Mouse (Mus musculus) heart, embryonic 14.5 days (tissue): ENCODE results near the gene Islr. TPM values are rescaled to one million over a fixed set of nuclear protein-coding genes. Genes with fewer than 3 reads are reported as not detected.

Source experiments
- ATAC-seq: fragments of 200-750 bp; cut with Nextera tagmentation; 2 replicates; pipeline ENCODE4 v1.8.0; 2017; ENCODE audit warnings: low read depth, moderate TSS enrichment; ENCODE audit not compliant: insufficient number of reproducible peaks, insufficient read depth, low FRiP score
- H3K27ac ChIP-seq, 2 experiments: fragments of 200-500 bp in 1 of 2; fragments of 300-500 bp in 1 of 2; sonication (generic) in 1 of 2; replicated peaks in 1 of 2; 2 replicates each; pipeline ENCODE4 v1.5.1; 2012 to 2014; ENCODE audit warnings: low read depth in 2 of 2, low read length in 2 of 2, control low read depth in 1 of 2, mild to moderate bottlenecking in 1 of 2, mixed read lengths in 1 of 2; ENCODE audit not compliant: control insufficient read depth in 1 of 2, insufficient read depth in 1 of 2
- H3K27me3 ChIP-seq: fragments of 300-500 bp; sonication (generic); 2 replicates; pipeline ENCODE4 v1.6.1; 2014; ENCODE audit warnings: mild to moderate bottlenecking, low read length, control low read depth; ENCODE audit not compliant: control insufficient read depth, insufficient read depth
- H3K36me3 ChIP-seq: fragments of 300-500 bp; sonication (generic); 2 replicates; pipeline ENCODE4 v1.6.1; 2014; ENCODE audit warnings: mild to moderate bottlenecking, control low read depth, low read length, mixed read lengths; ENCODE audit not compliant: control insufficient read depth, insufficient read depth
- H3K4me1 ChIP-seq, 2 experiments: fragments of 200-500 bp in 1 of 2; fragments of 300-500 bp in 1 of 2; sonication (generic) in 1 of 2; 2 replicates each; pipeline ENCODE4 v1.6.1; 2012 to 2014; ENCODE audit warnings: low read length in 2 of 2, control low read depth in 1 of 2, mixed read lengths in 1 of 2; ENCODE audit not compliant: control insufficient read depth in 2 of 2, insufficient read depth in 2 of 2
- H3K4me2 ChIP-seq: fragments of 300-500 bp; sonication (generic); 2 replicates; pipeline ENCODE4 v1.6.1; 2014; ENCODE audit warnings: mild to moderate bottlenecking, low read length
- H3K4me3 ChIP-seq, 2 experiments: fragments of 200-500 bp in 1 of 2; fragments of 300-500 bp in 1 of 2; sonication (generic) in 1 of 2; 2 replicates each; pipeline ENCODE4 v1.5.1; 2012 to 2014; ENCODE audit warnings: low read length in 2 of 2, mild to moderate bottlenecking in 2 of 2, control low read depth in 1 of 2, low read depth in 1 of 2, moderate library complexity in 1 of 2; ENCODE audit not compliant: control insufficient read depth in 1 of 2, insufficient read depth in 1 of 2
- H3K9ac ChIP-seq: fragments of 300-500 bp; sonication (generic); 2 replicates; pipeline ENCODE4 v1.6.1; 2014; ENCODE audit warnings: mild to moderate bottlenecking, low read length
- H3K9me3 ChIP-seq: fragments of 300-500 bp; sonication (generic); 2 replicates; pipeline ENCODE4 v1.6.1; 2016; ENCODE audit warnings: low read length, control low read depth; ENCODE audit not compliant: control insufficient read depth
- WGBS: fragments of 180-500 bp; shearing (Covaris S2); extraction: QIAGEN DNeasy Blood & Tissue Kit; methylation state at CpG from one replicate; pipeline ENCODE4 v1.1.7; 2014; 5-methylcytosine and 5-hydroxymethylcytosine counted together
- polyA plus RNA-seq: library from polyadenylated mRNA; unstranded; fragments of >200 nt; fragmentation: Nextera tagmentation; extraction: Ambion mirVana; gene quantifications from 2 replicates; pipeline ENCODE4 v1.2.1, GENCODE M21; 2014

Gene Islr
- polyA plus RNA-seq, 1 experiment from 2014 or later = 15.6 TPM

DNA sequence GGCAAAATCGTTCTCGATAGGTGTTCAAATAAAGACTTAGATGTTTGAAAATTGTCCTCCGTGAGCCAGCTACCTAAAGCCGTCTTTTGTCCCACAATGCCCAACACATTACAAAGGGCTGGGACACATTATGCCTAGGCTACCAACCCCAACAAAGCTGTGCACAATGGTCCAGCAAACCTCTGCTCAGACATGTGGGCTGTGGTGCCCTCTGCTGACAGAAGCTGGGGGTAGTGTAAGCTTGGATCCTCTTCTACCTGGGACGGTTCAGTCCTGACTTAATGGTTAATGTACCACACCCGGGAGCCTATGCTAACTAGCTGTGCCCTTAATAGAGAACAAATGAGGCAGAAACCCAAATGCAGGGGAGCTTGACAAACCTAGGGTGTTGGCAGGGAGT is 12.3 kb upstream of the Islr start:
- Histone ChIP-seq H3K27ac (no peak overlapping the region), H3K27me3 (no peaks in the 10 kb centered on the region), H3K9me3 (no peaks in the 10 kb centered on the region), H3K9ac (no peak overlapping the region), H3K4me3 (no peak overlapping the region), H3K4me2 (no peak overlapping the region), H3K4me1 (peaks cover 13 to 20% of the 10 kb centered on the region in 2 experiments), H3K36me3 (peaks cover 23% of the 10 kb centered on the region)
- ATAC-seq = no peak
- 59% methylated on average over 6 of the region's 6 CpGs for WGBS

DNA sequence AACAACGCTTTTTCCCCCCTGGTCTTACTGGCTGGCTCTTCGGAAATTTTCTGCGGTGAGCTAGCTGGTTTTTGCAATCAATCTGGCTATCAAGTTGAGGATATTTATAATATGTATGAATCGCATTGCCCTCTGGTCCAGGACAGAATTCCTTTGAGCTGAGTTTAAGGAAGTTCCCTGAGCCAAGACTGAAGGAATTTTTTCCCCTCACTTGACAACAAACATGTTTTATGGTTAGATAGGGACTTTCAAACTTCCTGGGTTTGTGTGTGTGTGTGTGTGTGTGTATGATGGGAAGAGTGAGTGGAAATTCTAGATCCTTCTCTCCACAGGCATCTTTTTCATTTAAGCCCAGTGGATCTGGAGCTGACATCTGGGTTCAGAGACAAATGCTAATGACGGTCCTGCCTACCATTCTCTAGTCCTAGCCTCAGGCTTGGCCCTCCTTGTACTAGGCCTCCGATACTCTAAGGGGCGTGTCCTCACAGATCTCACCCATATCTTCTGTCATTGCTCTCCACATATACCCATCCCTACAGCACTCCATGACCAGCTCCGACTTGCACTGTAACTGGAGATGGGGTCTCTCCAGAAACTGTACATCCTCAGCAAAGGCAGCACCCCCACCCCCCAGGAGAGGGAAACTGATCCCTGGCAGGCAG is 10.5 kb upstream of the Islr start:
- Histone ChIP-seq H3K9ac (no peak overlapping the region), H3K27ac (peak overlapping the region in 1 of 2 experiments; percentile 43; a peak in 2 of 4 replicates), H3K9me3 (no peaks in the 10 kb centered on the region), H3K4me3 (no peak overlapping the region), H3K4me2 (no peak overlapping the region), H3K36me3 (peaks cover 7% of the 10 kb centered on the region), H3K27me3 (no peaks in the 10 kb centered on the region), H3K4me1 (peaks cover 23 to 32% of the 10 kb centered on the region in 2 experiments)
- ATAC-seq = no peak
- WGBS = 48% methylated on average over 8 of the region's 8 CpGs

DNA sequence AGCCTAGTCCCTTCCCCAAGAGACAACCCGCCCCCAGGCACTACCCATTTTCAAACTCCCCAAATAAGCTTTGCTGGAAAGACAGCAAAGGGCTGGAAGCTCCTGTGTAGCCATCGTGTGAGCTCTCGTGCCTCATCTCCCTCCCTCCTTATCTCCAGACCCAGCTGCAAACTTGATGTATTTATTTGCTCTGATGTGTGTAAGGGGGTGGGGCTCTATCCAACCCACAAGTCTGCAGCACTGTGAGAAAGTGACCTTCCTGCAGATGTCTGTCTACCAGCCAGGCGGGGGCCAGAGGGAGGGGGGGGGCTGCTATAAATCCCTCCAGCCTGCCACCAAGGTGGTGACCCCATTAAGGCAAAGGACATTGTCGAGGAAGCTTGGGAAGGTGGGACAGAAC is 9.8 kb upstream of the Islr start:
- no peak overlapping the region for H3K4me2 ChIP-seq
- H3K9me3 ChIP-seq = no peaks in the 10 kb centered on the region
- no peak overlapping the region for H3K9ac ChIP-seq
- H3K4me3 ChIP-seq = no peak overlapping the region
- no peaks in the 10 kb centered on the region for H3K36me3 ChIP-seq
- no peak for ATAC-seq
- 15% methylated on average over 5 of the region's 5 CpGs for WGBS
- peak overlapping the region in 1 of 2 experiments; percentile 43; a peak in 1 of 4 replicates for H3K27ac ChIP-seq
- peaks cover 23 to 35% of the 10 kb centered on the region in 2 experiments for H3K4me1 ChIP-seq
- no peaks in the 10 kb centered on the region for H3K27me3 ChIP-seq

DNA sequence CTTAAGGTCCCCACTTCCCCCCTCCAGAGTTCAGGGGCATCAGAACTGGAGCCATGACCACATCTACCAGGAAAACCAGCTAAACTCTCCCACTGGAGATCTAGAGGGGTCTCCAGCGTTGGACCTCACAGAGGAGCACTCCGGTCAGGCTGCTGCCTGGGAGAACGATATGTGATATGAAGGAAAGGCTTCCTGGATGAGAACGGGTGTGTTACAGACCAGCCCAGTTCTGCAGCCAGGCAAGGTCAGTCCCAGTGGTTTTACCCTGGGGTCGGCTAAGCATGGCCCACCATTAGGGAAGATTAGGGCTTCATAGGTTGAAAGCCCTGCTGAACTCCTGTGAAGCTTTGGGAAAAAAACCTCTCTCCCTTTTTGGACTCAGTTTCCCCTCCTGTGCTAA is 9.3 kb upstream of the Islr start:
- Histone ChIP-seq H3K4me1 (peaks cover 23 to 35% of the 10 kb centered on the region in 2 experiments), H3K36me3 (no peaks in the 10 kb centered on the region), H3K27ac (no peak overlapping the region), H3K9me3 (no peaks in the 10 kb centered on the region), H3K9ac (no peak overlapping the region), H3K4me3 (no peak overlapping the region), H3K27me3 (no peaks in the 10 kb centered on the region), H3K4me2 (no peak overlapping the region)
- 62% methylated on average over 5 of the region's 5 CpGs for WGBS
- ATAC-seq = no peak

DNA sequence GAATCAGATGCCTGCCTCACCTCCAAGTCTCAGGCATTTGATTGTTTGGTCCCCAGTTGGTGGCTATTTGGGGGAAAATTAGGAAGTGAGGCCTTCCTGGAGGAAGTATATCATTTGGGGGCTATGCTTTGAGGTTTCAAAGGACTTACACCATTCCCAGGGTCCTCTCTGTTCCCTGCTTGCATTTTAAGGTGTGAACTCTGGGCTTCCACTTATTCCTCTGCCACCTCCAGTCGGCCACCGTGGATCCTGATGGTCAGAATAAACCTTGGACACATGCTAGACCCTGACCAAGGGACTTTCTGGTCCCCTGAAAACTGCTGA is 6.2 kb upstream of the Islr start:
- H3K4me1 ChIP-seq = peaks cover 21 to 35% of the 10 kb centered on the region in 2 experiments
- H3K36me3 ChIP-seq = no peaks in the 10 kb centered on the region
- H3K9ac ChIP-seq = no peak overlapping the region
- H3K27ac ChIP-seq = peak overlapping the region; percentile 11 to 16; a peak in 1 of 4 replicates
- ATAC-seq = no peak
- H3K4me3 ChIP-seq = no peak overlapping the region
- WGBS = 60% methylated on average over 2 of the region's 2 CpGs
- 0 out of 2 replicates have a peak, but pooled peaks cover 4% of the 10 kb centered on the region for H3K27me3 ChIP-seq
- no peak overlapping the region for H3K4me2 ChIP-seq
- H3K9me3 ChIP-seq = no peaks in the 10 kb centered on the region

DNA sequence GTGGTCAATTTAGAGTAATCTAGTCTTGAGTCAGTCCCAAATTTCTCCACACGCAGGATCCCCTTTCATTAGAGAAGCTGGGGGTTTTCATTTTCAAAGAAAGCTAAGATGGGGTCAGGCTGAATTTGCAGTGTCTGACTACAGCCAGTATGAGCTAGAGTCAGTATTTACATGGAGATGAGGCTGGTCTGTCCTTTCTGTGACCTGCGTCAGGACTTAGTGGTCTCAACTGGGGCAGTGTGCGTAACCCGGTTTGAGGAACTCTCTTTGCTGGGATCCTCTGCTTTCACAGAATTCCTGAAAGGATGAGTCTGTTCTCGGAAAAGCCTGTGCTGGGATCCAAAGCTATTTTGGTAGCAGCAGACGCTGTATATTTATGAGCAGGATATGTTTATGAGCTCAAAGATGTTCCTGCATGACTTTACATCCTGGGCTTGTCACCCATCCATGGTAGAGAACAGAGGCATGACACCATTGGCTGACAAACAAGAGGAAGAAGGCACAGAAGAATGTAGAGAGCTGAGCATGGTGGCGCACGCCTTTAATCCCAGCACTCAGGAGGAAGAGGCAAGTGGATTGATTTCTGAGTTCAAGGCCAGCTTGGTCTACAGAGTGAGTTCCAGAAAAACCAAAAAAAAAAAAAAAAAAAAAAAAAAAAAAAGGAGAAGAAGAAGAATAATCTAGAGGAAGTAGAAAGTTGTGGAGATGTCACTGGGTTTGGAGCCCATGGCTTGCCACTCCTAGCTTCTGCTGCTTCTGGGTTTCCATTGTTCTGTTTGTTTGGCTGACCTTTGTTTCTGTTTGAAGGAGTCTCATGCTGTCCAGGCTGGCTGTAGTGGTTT is 5.6 kb upstream of the Islr start:
- no peak for ATAC-seq
- Histone ChIP-seq H3K9me3 (no peaks in the 10 kb centered on the region), H3K27ac (peak overlapping the region in 1 of 2 experiments; percentile 11; a peak in 1 of 4 replicates), H3K4me1 (peaks cover 21 to 31% of the 10 kb centered on the region in 2 experiments), H3K27me3 (0 out of 2 replicates have a peak, but pooled peaks cover 4% of the 10 kb centered on the region), H3K4me3 (no peak overlapping the region), H3K9ac (no peak overlapping the region), H3K36me3 (no peaks in the 10 kb centered on the region), H3K4me2 (no peak overlapping the region)
- WGBS = 79% methylated on average over 8 of the region's 8 CpGs

DNA sequence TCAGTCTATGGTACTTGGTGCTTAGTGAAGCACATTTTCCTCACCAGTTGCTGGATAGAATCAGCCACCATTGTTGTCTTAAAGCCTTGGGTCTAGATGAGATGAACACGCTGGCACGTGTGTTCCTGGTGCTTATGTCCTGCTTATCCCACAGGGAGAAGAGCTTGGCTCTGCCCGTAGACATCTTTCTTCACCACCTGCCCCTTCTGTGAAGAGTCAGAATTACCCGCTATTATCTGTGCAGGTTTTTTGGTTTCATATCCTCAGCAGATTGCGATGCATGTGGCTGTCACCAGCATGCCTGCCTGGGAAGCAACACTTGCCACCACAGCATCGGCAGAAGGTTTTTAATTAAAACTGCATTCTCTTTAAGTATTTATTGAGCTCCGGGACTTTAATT is 1.9 kb upstream of the Islr start:
- peaks cover 34% of the 10 kb centered on the region for H3K27me3 ChIP-seq
- H3K4me2 ChIP-seq = no peak overlapping the region
- H3K36me3 ChIP-seq = no peaks in the 10 kb centered on the region
- H3K4me3 ChIP-seq = no peak overlapping the region
- 83% methylated on average over 7 of the region's 7 CpGs for WGBS
- H3K4me1 ChIP-seq = peaks cover 13 to 18% of the 10 kb centered on the region in 2 experiments
- H3K9ac ChIP-seq = no peak overlapping the region
- H3K9me3 ChIP-seq = no peaks in the 10 kb centered on the region
- no peak overlapping the region for H3K27ac ChIP-seq
- ATAC-seq = no peak
